Mouse (Mus musculus) MEL (cell line): ENCODE measurements around the gene Tnxb. TPM values are rescaled to one million over a fixed set of nuclear protein-coding genes. Genes with fewer than 3 reads are reported as not detected.

Experiments used
- DNase-seq: peaks from one replicate; pipeline ENCODE4 v3.0.0; 2011; ENCODE audit warnings: low read depth, low spot score
- H3K27ac ChIP-seq: 2 replicates; pipeline ENCODE4 v1.5.1; 2012; ENCODE audit warnings: low read depth, mild to moderate bottlenecking, control low read depth, low read length, moderate library complexity; ENCODE audit not compliant: control insufficient read depth
- H3K27me3 ChIP-seq, 2 experiments: fragments of 150-350 bp in 1 of 2; sonication (generic) in 1 of 2; 2 replicates each; pipeline ENCODE4 v1.6.1; 2012; ENCODE audit warnings: low read length in 2 of 2, mild to moderate bottlenecking in 2 of 2, improper control_type of control experiment in 1 of 2, moderate library complexity in 1 of 2; ENCODE audit not compliant: insufficient read depth in 2 of 2, control insufficient read depth in 1 of 2
- H3K36me3 ChIP-seq, 2 experiments: 2 replicates each; pipeline ENCODE4 v1.6.1; 2012 to 2014; ENCODE audit warnings: low read length in 2 of 2, improper control_type of control experiment in 1 of 2, inconsistent platforms in 1 of 2, mild to moderate bottlenecking in 1 of 2; ENCODE audit not compliant: insufficient read depth in 2 of 2, control insufficient read depth in 1 of 2
- H3K4me1 ChIP-seq, 2 experiments: fragments of 150-350 bp in 1 of 2; sonication (generic) in 1 of 2; 2 replicates each; pipeline ENCODE4 v1.6.1; 2012; ENCODE audit warnings: low read length in 2 of 2, improper control_type of control experiment in 1 of 2, mild to moderate bottlenecking in 1 of 2; ENCODE audit not compliant: insufficient read depth in 2 of 2, control insufficient read depth in 1 of 2
- H3K4me3 ChIP-seq, 2 experiments: fragments of 150-350 bp in 1 of 2; sonication (generic) in 1 of 2; 2 replicates each; pipeline ENCODE4 v1.5.1; 2012; ENCODE audit warnings: low read depth in 2 of 2, low read length in 2 of 2, mild to moderate bottlenecking in 2 of 2, moderate library complexity in 2 of 2, control low read depth in 1 of 2, improper control_type of control experiment in 1 of 2; ENCODE audit not compliant: control insufficient read depth in 1 of 2, insufficient read depth in 1 of 2
- H3K79me2 ChIP-seq: 2 replicates; pipeline ENCODE4 v1.6.1; 2012; ENCODE audit warnings: mild to moderate bottlenecking, low read length, moderate library complexity; ENCODE audit not compliant: control insufficient read depth, poor library complexity, insufficient read depth
- H3K9ac ChIP-seq: 2 replicates; pipeline ENCODE4 v1.6.1; 2012; ENCODE audit warnings: low read depth, mild to moderate bottlenecking, control low read depth, low read length, moderate library complexity; ENCODE audit not compliant: control insufficient read depth, poor library complexity, severe bottlenecking
- H3K9me3 ChIP-seq: fragments of 150-350 bp; sonication (generic); replicated peaks from 2 replicates; pipeline ENCODE4 v1.6.1; 2012; ENCODE audit warnings: mild to moderate bottlenecking, low read length, improper control_type of control experiment, moderate library complexity; ENCODE audit not compliant: insufficient read depth
- BHLHE40 ChIP-seq: IDR thresholded peaks from 2 replicates; pipeline ENCODE4 v1.6.1; 2012; ENCODE audit warnings: low read depth, mild to moderate bottlenecking, inconsistent platforms, low read length, improper control_type of control experiment, borderline replicate concordance
- CHD1 ChIP-seq: IDR thresholded peaks from 2 replicates; pipeline ENCODE4 v1.6.1; 2012; ENCODE audit warnings: low read depth, mild to moderate bottlenecking, inconsistent platforms, low read length, improper control_type of control experiment
- CHD2 ChIP-seq: IDR thresholded peaks from 2 replicates; pipeline ENCODE4 v1.6.1; 2011; ENCODE audit warnings: low read length, improper control_type of control experiment
- E2F4 ChIP-seq: IDR thresholded peaks from 2 replicates; pipeline ENCODE4 v1.6.1; 2011; ENCODE audit warnings: low read depth, low read length, improper control_type of control experiment, borderline replicate concordance
- EP300 ChIP-seq, 2 experiments: IDR thresholded peaks; 2 replicates each; pipeline ENCODE4 v1.6.1; 2011; ENCODE audit warnings: improper control_type of control experiment in 2 of 2, low read length in 2 of 2, low read depth in 1 of 2, mild to moderate bottlenecking in 1 of 2
- GABPA ChIP-seq: IDR thresholded peaks from 2 replicates; pipeline ENCODE4 v1.6.1; 2012; ENCODE audit warnings: low read depth, mild to moderate bottlenecking, inconsistent platforms, low read length, improper control_type of control experiment, moderate library complexity
- GATA1 ChIP-seq: IDR thresholded peaks from 2 replicates; pipeline ENCODE4 v1.6.1; 2011; ENCODE audit warnings: low read depth, low read length, improper control_type of control experiment
- JUND ChIP-seq: IDR thresholded peaks from 2 replicates; pipeline ENCODE4 v1.6.1; 2011; ENCODE audit warnings: low read depth, mild to moderate bottlenecking, improper control_type of control experiment, low read length
- MAFK ChIP-seq: IDR thresholded peaks from 2 replicates; pipeline ENCODE4 v1.6.1; 2011; ENCODE audit warnings: low read depth, mild to moderate bottlenecking, low read length, improper control_type of control experiment, borderline replicate concordance
- MEF2A ChIP-seq: IDR thresholded peaks from 2 replicates; pipeline ENCODE4 v1.6.1; 2014; ENCODE audit warnings: low read depth, mild to moderate bottlenecking, inconsistent platforms, low read length, improper control_type of control experiment; ENCODE audit not compliant: poor library complexity, insufficient replicate concordance, severe bottlenecking; ENCODE audit errors: extremely low read depth
- MXI1 ChIP-seq: IDR thresholded peaks from 2 replicates; pipeline ENCODE4 v1.6.1; 2011; ENCODE audit warnings: mild to moderate bottlenecking, low read depth, low read length, improper control_type of control experiment
- MYB ChIP-seq: IDR thresholded peaks from 2 replicates; pipeline ENCODE4 v1.6.1; 2011; ENCODE audit warnings: mild to moderate bottlenecking, low read depth, low read length, improper control_type of control experiment
- NELFE ChIP-seq: IDR thresholded peaks from 2 replicates; pipeline ENCODE4 v1.6.1; 2011; ENCODE audit warnings: low read depth, low read length, improper control_type of control experiment
- POLR2AphosphoS2 ChIP-seq: IDR thresholded peaks from 2 replicates; pipeline ENCODE4 v1.6.1; 2011; ENCODE audit warnings: low read length, improper control_type of control experiment
- POLR2AphosphoS5 ChIP-seq: IDR thresholded peaks from 2 replicates; pipeline ENCODE4 v1.6.1; 2012; ENCODE audit warnings: low read depth, borderline replicate concordance, mild to moderate bottlenecking, inconsistent platforms, low read length, moderate library complexity, mixed read lengths
- SMC3 ChIP-seq: IDR thresholded peaks from 2 replicates; pipeline ENCODE4 v1.6.1; 2011; ENCODE audit warnings: low read depth, low read length, improper control_type of control experiment
- TAL1 ChIP-seq: IDR thresholded peaks from 2 replicates; pipeline ENCODE4 v1.6.1; 2012; ENCODE audit warnings: mild to moderate bottlenecking, inconsistent platforms, low read length, moderate library complexity, mixed read lengths
- TCF12 ChIP-seq: IDR thresholded peaks from 2 replicates; pipeline ENCODE4 v1.6.1; 2014; ENCODE audit warnings: low read depth, mild to moderate bottlenecking, inconsistent platforms, low read length, improper control_type of control experiment, moderate library complexity
- UBTF ChIP-seq: IDR thresholded peaks from 2 replicates; pipeline ENCODE4 v1.6.1; 2012; ENCODE audit warnings: low read depth, mild to moderate bottlenecking, inconsistent platforms, low read length, improper control_type of control experiment, moderate library complexity, borderline replicate concordance; ENCODE audit not compliant: insufficient read depth
- USF1 ChIP-seq: IDR thresholded peaks from 2 replicates; pipeline ENCODE4 v1.6.1; 2014; ENCODE audit warnings: low read depth, mild to moderate bottlenecking, inconsistent platforms, low read length, improper control_type of control experiment, moderate library complexity
- polyA plus RNA-seq, 2 experiments: library from polyadenylated mRNA; stranded (reverse) in 1 of 2; unstranded in 1 of 2; fragments of >175 nt in 1 of 2; fragments of >200 nt in 1 of 2; gene quantifications; 2 replicates each; pipeline versions ENCODE4 v1.2.1 to v1.2.4; 2012; ENCODE audit warnings: low replicate concordance in 2 of 2, low read depth in 1 of 2; ENCODE audit not compliant: insufficient read length in 2 of 2, insufficient read depth in 1 of 2, missing spikeins in 1 of 2
- total RNA-seq: library from RNA; depleted of rRNA; stranded (reverse); fragments of 300-350 nt; gene quantifications from 2 replicates; pipeline ENCODE4 v1.2.3, GENCODE M21; 2012

Gene Tnxb
- total and polyA plus RNA-seq, 3 experiments = 0.27 to 0.28 TPM; not detected in 1

DNA sequence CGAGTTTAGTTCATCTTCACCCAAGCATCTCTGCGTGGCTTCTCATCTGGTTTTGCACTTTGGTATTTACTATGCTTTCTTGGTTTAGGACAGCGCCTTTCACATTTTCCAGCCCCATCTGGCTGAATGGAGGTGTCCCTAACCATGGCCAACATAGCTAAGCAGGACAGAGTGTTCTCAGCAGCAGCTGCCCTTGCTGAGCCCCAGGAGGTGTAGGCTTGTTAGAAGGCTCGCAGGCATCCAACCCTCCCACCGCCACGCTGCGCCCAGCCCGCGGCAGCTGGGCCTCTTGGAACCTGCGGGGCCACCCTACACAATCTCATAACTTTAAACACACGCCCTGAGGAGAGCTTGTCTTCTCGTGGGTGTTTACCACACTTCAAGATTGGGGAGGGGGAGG, 6.3 kb downstream of the Tnxb start:
- Histone ChIP-seq H3K27ac (no peak overlapping the region), H3K4me1 (no peaks in the 10 kb centered on the region), H3K27me3 (no peaks in the 10 kb centered on the region)

GRCm38 (mm10) chr17:34680191-34680590, 9.9 kb downstream of the Tnxb start:
- Histone ChIP-seq H3K27me3 (no peaks in the 10 kb centered on the region), H3K27ac (no peak overlapping the region), H3K4me1 (no peaks in the 10 kb centered on the region; a peak in 1 of 4 replicates), H3K9me3 (no peaks in the 10 kb centered on the region), H3K9ac (no peak overlapping the region), H3K4me3 (no peak overlapping the region), H3K79me2 (no peaks in the 10 kb centered on the region), H3K36me3 (no peaks in the 10 kb centered on the region)
- TF ChIP-seq BHLHE40 (no peak), CHD2 (no peak), POLR2AphosphoS2 (no peak), JUND (no peak), MEF2A (no peak), USF1 (no peak), MXI1 (no peak)
- DNase-seq = no peak

More for the DNA sequence above, 6.3 kb downstream of the Tnxb start:
- H3K36me3 ChIP-seq = no peaks in the 10 kb centered on the region
- no peaks in the 10 kb centered on the region for H3K79me2 ChIP-seq
- TF ChIP-seq MYB = no peak
- no peak for TF ChIP-seq POLR2AphosphoS2
- TF ChIP-seq TAL1 = no peak
- TF ChIP-seq EP300 (IDR thresholded peaks at IDR 0.05; ENCODE audit: low read depth in 1 of 2, low read length in 2 of 2) = no peak
- no peak for TF ChIP-seq MEF2A
- TF ChIP-seq GABPA = no peak
- TF ChIP-seq CHD1 = no peak
- no peak for TF ChIP-seq E2F4
- TF ChIP-seq SMC3 = no peak
- no peak for TF ChIP-seq GATA1
- no peak for TF ChIP-seq TCF12
- TF ChIP-seq POLR2AphosphoS5 = no peak
- no peak for TF ChIP-seq MAFK
- no peak for TF ChIP-seq NELFE
- no peak for TF ChIP-seq UBTF
- TF ChIP-seq, all 39 proteins: peak for 0
- no peaks in the 10 kb centered on the region for H3K9me3 ChIP-seq
- no peak overlapping the region for H3K4me3 ChIP-seq
- DNase-seq = no peak
- no peak overlapping the region for H3K9ac ChIP-seq
